Mouse (Mus musculus): ENCODE results near the gene Tha1.
"Not testable (repeated sequence)": the region's sequence is repeated elsewhere in the genome, so short reads cannot be mapped to it uniquely, and the experiment has no call there.

Tha1 gene

DNA sequence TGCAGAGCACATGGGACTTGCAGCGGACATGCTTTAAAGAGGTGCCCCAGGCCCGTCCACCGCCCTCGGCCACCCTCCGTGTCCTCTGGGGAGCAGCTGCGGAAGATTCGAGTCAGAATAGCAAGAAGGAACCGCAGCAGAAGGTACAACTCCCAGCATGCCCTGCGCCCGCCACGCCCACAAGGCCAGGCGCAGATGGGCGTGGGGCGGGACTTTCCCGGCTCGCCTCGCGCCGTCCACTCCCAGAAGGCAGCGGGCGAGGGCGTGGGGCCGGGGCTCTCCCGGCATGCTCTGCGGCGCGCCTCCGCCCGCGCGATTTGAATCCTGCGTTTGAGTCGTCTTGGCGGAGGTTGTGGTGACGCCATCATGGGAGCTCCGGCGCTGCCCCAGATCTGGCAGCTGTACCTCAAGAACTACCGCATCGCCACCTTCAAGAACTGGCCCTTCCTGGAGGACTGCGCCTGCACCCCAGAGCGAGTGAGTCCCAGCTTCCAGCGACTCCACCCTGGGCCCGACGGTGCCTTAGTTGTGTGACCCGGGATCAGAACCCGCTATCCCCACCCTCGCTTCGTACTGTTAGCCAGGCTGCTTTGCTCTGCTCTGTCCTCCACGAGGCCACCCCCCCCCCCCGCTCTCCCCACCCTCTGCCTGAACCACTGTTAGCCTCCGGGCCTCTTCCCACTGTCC lies 24.2 kb downstream of the Tha1 start, which contains the start of gene Birc5:
Gene Birc5 (plus strand): TSS at position 267 of the 687 bp plus-strand sequence.
- DNase-seq (ENCODE audit: low read depth, low spot score), result peak; percentile 81

- no peak for DNase-seq (ENCODE audit: low read depth, low spot score)
These were observed 24.9 kb downstream of the Tha1 start for GRCm38 (mm10) chr11:117848271-117848984.

GRCm38 (mm10) chr11:117847593-117848215 lies 25.6 kb downstream of the Tha1 start:
- DNase-seq (ENCODE audit: low read depth, low spot score), result no peak

GRCm38 (mm10) chr11:117846640-117847039 lies 26.6 kb downstream of the Tha1 start:
- no peak for DNase-seq (ENCODE audit: low read depth, low spot score)

DNA sequence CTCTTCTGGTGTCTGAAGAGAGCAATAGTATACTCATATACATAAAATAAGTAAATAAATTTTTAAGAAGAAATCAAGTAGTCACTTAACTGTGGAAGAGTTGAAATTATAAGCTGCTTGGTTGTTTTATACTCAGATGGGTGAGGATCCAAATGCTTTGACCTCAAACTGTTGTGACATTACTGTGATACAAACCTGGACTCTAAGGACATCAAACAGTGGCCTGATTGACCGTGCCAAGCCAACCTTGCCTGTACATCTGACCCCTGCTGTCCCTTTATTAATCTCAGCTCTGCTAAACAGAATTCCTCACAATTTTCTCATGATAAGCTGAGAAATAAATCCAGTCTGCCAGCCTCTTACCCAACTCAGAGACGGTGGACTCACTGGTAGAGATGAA lies 27.6 kb downstream of the Tha1 start:
- DNase-seq (ENCODE audit: low read depth, low spot score), result no peak

GRCm38 (mm10) chr11:117844997-117845396 lies 28.3 kb downstream of the Tha1 start:
- no peak for DNase-seq (ENCODE audit: low read depth, low spot score)

- no peak for DNase-seq (ENCODE audit: low read depth, low spot score)
These were observed 29.8 kb downstream of the Tha1 start for GRCm38 (mm10) chr11:117843434-117843833.

DNA sequence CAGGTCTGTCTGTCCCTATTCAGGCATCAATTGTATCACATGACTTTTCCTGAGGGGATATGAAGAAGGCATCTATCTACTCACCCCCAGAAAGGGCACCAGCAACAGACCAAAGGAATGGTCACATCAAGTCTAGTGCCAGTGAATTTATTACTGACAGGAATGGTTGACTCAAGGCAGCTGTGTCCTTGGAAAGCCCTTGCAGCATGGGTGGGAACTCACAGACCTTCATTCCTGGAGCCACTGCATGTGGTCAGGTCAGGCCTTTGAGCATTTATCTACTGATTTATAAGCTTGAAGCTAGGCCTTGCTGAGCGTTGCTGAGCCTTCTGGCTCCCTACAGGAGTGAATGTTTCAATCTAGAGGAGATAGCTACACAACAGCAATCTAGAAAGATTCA lies 32.4 kb downstream of the Tha1 start:
- no peak for DNase-seq (ENCODE audit: low read depth, low spot score)

DNA sequence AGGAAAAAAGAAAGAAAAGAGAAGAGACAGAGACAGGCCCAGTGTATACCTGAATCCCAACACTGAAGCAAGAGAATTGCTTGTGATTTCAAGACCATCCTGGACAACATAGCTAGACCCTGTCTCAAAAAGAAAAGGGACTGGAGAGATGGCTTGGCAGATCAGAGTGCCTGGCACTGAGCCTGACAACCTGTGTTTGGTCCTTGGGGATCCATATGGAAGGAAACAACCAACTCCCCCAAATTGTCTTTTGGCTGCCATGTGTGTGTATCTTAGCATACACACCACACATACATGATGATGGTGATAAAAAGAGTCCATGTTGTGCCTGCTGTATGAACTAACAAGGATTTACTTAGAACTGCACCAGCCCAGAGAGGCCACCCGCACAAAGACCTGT lies 34.3 kb downstream of the Tha1 start:
- no peak for DNase-seq (ENCODE audit: low read depth, low spot score)

DNA sequence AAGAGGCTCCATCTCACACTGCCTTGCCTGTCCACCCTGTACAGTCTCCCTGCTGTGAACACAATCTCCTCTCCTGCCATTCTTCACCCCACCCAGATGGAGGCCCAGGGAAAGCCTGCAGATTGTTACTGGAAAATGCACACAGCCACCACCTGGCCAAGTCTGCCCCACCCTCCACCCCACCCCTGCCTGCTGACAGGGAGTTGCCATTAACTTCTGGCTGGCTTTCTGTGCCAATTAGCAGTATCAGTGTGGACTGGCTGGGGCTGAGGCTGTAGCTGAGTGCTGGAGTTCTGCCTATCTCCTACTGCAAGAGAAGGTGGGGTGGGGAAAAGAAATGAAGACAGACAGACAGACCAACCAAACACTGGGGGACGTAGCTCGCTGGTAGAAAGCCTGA lies 34.7 kb downstream of the Tha1 start:
- no peak for DNase-seq (ENCODE audit: low read depth, low spot score)

DNA sequence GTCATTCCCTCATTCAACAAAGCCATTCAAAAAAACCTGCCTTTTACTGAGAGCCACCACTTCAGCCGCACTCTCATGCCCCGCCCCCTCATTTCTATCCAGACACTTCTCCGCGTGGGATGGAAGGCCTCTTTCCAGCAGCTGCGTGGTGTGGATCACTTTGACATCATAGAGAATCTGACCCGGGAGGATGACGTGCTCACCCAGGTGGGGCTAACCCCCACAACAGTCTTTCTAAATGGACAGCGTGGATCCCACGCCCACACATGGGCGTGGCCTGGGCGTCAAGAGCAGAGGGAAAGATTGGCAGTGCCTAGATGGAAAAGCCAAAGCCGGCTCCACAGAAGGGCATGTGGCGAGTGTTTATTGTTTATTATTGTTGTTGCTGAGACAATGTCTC lies 37.0 kb downstream of the Tha1 start:
- no peak for DNase-seq (ENCODE audit: low read depth, low spot score)

DNA sequence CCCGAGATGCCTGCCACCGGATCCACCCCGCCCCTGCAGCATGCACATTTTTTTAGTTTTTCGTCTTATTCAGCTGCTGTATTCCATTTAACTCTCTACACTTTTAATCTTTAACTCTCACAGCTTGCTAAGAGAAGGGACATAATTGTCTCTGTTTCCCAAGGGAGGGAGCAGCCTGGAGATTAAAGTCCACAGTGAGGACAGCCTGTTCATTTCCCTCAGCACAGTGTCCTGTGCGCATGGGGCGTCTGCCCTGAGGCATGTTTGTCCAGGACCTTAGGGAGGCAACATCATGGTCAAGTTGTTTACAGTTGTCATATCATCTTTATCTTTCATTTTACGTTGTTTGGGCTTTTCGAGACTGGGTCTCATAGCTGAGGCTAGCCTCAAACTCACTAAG lies 39.2 kb downstream of the Tha1 start:
- no peak for DNase-seq (ENCODE audit: low read depth, low spot score)

- not testable (repeated sequence) for DNase-seq (ENCODE audit: low read depth, low spot score)
These were observed 39.8 kb downstream of the Tha1 start for GRCm38 (mm10) chr11:117833509-117833908.

GRCm38 (mm10) chr11:117832086-117832969 lies 41.0 kb downstream of the Tha1 start:
- DNase-seq (ENCODE audit: low read depth, low spot score), result no peak

DNA sequence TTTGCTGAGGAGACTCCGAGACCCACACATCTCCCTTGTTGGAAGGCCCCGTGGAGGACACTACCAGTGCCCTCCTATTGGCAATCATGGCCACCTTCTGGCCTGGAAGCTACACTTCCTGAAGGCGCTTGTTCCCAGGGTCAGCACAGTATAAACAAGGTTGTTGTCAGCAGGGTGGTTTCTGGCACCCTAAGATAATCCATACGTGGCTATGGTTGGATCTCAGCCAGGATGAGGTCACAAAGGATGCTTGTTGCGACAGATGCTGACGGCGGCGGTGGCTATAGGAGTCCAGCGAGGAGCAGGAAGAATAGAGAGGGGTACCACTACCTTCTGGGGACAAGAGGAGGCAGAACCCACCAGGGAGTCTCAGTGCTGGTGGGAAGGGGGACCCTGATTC lies 42.9 kb downstream of the Tha1 start:
- DNase-seq (ENCODE audit: low read depth, low spot score), result no peak

DNA sequence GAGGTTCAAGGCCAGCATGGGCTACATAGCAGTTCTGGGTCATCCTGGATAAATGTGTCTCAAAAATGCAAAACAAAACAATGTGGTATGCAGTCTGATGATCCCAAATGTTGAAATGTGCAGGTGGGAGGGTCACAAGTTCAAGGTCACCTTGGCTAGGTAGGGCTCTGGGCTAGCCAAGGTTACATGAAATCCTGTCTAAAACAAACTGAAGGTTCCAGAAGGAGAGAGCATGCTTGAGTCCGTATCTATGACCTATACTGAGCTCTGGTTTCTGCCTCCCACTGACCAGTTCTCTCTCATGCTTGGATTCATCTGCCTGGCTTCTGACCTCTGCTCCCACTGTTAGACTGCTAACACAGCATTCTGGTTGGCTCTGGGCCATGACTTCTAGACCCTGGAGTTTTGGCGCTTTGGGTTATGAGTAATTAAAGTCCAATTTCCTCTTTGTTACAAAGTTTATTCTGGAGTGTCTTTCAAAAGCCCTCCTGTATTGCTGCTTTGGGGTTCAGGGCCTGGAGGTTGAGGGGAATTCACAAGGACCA lies 43.5 kb downstream of the Tha1 start:
- DNase-seq (ENCODE audit: low read depth, low spot score), result no peak

GRCm38 (mm10) chr11:117828888-117829604 lies 44.2 kb downstream of the Tha1 start:
- no peak for DNase-seq (ENCODE audit: low read depth, low spot score)

DNA sequence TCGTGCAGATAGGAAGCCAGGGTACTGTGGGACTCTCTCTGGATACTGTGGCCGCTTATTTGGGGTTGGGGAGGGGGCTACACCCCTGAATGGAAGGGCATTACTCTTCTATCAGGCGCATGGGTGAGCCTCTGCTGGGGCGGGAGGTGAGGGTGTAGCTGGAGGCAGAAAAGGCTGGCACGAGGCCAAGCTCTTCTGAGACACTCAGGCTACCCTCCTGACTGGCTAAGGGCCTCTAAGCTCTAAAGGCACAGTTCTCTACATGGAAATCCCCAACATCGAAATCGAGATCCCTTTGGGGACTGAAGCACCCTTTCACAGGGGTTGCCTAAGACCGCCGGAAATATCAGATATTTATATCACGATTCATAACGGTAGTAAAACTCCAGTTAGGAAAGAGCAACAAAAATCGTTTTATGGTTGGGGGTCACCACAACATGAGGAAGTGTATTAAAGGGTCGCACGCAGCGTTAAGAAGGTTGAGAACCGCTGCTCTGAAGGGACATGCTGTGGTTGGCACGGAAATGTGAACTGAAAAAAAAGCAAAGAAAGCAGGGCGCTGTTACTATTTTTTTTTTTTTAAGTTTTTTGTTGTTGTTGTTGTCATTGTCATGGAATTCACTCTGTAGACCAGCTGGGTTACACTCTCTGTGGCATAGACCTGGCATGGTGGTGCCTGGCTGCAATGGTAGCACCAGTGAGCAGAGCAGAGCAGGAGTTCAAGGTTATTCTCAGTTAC lies 45.0 kb downstream of the Tha1 start:
- DNase-seq (ENCODE audit: low read depth, low spot score), result no peak

DNA sequence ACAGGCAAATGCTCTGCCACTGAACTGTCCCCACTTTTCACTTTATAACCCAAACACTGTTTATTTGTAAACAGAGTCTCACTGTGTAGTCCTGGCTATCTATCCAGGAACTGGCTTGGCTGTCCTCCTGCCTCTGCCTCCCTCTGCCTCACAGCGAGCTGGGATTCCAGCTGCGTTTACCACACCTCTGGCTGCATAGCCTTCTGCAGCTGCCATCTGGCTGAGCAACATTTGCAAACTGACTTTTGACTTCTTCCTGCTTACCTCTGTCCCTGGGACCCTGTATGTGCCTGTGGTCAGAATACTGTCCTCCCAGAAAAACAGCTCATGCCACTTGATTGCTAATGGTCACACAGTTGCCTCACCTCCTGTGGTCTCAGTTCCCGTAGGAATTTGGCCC lies 45.9 kb downstream of the Tha1 start:
- no peak for DNase-seq (ENCODE audit: low read depth, low spot score)

DNA sequence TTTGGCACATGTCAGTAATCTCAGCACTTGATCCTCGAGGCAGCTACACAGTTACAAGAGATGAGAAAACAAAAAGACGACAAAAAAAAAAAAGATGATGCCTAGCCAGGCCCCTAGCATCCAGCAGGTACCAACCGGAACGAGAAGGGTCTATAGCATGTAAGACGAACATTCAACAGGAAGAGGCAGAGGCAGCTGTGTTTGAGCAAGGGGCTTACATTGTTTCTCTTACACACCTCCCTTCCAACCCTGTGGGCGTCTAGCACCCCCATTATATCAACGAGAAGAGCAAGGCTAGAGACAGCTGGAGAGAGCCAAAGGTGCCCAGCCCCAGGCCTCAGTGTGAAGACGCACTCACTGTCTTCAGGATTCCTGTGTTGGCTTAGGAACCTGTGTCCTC lies 46.4 kb downstream of the Tha1 start:
- DNase-seq (ENCODE audit: low read depth, low spot score), result no peak

Data from retina, adult 2 months (tissue).